Mouse (Mus musculus) cerebellum, adult 18-20 months (tissue): ENCODE results near the gene Haghl.

ENCODE experiments used
- DNase-seq, 2 experiments: peaks; one replicate each; pipeline ENCODE4 v3.0.0; 2021

Gene Haghl

DNA sequence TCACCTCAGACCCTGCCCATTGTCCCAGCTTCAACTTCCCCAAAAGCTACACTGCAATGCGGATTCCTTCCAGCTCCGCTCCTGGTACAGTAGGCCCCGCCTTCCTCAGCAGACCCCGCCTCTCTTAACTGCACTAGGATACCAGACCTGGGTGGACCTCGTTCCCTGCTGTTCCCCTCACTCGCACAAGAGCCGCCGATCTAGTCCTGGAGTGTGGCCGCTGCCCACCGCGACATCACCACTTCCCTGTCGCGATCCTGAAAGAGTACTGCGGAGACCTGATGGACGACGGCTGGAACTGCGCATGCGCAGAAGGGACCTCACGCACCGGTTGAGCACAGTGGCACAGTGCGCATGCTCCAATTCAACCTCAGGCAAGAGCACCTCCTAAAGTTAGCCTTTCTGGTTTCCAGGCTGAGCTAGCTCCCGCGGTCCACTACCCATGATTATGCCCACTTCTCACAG, at the start of gene Haghl:
Gene Haghl, minus strand, starts transcription at position 393 of the 465 bp plus-strand sequence.
- DNase-seq: peak; percentile 96 to 99

GRCm38 (mm10) chr17:25834595-25835222, 49.2 kb upstream of the Haghl start:
- peak in 1 of 2 experiments; percentile 46 for DNase-seq

GRCm38 (mm10) chr17:25833961-25834594, 48.6 kb upstream of the Haghl start:
- peak in 1 of 2 experiments; percentile 34 for DNase-seq

DNA sequence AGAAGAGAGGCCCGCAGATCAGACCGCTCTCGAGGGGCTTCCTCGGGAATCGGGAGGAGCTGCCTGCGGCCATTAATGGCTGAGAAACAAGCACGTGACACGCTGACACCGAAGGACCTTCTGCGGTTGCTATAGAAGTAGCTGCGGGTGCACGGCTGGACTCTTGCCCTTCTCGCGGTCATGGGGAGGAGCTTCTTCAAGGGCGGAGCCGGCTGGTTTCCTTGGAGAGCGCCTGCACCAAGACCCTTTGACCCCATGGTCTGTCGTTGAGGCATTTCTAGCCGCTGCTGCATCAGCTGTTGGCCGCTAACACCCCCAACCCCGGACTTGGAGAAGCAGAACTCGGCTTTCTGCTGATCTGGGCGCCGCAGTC, 47.8 kb upstream of the Haghl start, which contains the start of gene Stub1:
Gene Stub1, minus strand, starts transcription at position 114 of the 373 bp plus-strand sequence.
- DNase-seq: peak; percentile 85 to 90

- DNase-seq: peak; percentile 99
These were observed 47.2 kb upstream of the Haghl start for GRCm38 (mm10) chr17:25832436-25833290.

- DNase-seq: peak; percentile 53 to 60
These were observed 46.2 kb upstream of the Haghl start for GRCm38 (mm10) chr17:25831451-25832281.

DNA sequence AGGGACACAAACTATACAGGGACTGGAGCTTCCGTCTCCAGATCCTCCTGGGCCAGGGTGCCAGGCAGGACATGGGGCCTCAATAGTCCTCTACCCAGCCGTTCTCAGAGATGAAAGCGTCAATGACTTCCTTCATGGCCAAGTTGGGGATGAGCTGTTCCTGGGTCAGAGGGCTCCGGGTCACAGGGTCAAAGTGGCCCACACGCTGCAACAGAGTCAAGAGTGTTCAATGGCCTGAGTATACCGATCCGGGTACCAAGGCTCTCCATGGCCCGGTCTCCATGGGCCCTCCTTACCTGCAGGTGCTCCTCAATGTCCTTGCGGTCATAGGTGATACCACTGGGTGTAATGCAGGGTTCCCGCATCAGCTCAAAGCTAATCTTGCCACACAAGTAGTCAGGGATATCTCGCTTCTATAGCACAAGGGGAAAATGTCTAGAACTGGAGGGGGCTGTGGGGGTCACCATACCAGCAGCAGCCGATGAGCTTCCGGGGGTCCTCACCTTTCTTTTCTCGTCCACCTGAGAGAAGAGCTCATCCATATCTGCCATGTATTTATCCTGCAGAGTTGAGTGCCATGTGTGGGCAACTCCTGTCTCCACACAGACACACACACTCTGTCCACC, 45.4 kb upstream of the Haghl start:
- DNase-seq: no peak

DNA sequence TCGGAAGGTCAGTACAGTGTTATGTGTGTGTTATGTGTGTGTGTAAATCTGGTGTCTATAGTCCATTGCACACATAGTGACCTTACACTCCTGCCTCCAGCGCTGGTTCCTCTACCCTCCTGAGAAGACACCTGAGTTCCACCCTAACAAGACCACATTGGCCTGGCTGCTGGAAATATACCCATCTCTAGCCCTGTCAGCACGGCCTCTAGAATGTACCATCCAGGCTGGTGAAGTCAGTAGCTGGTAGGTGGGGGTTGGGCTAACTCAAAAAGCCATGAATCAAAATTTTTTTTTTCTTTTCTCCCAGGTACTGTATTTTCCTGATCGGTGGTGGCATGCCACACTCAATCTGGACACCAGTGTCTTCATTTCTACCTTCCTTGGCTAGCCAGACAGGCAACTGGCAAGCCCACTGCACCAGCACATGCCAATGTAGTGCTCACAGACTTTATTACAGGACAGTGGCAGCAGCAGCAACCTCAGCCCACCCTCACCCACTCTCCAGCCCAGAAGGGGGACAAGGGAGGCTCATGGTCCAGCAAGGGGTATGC, 44.8 kb upstream of the Haghl start:
- DNase-seq: no peak

GRCm38 (mm10) chr17:25829558-25830017, 44.1 kb upstream of the Haghl start:
- DNase-seq: peak in 1 of 2 experiments; percentile 26

GRCm38 (mm10) chr17:25828712-25829557, 43.5 kb upstream of the Haghl start, which contains the start of gene Jmjd8:
Gene Jmjd8, plus strand, starts transcription at chr17:25828867.
- peak; percentile 86 to 87 for DNase-seq

GRCm38 (mm10) chr17:25828223-25828594, 42.7 kb upstream of the Haghl start:
- DNase-seq: peak in 1 of 2 experiments; percentile 25

DNA sequence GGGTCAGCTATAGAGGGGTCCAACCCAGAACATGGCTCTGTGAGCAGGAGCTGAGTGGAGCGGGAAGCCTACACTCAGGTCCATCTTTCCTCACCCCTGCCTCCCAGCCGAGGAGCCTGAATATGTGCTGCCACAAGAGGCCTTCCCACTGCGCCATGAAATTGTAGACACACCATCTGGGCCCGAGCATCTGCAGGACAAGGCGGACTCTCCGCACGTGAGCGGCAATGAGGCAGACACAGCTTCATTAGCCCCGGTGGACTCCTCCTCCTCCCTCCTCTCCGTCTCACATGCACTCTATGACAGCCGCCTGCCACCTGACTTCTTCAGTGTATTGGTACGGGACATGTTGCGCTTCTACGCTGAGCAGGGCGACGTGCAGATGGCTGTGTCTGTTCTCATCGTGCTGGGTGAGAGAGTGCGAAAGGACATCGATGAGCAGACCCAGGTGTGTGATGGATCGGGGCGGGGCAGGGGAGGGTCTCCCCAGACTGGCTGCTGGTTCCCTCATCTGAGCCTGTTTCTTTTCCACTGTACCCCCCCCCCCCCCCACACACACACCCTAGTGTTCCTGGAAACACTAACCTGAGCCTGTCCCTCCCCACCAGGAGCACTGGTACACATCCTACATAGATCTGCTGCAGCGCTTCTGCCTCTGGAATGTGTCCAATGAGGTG, 42.2 kb upstream of the Haghl start:
- no peak for DNase-seq

GRCm38 (mm10) chr17:25827011-25827410, 41.5 kb upstream of the Haghl start:
- no peak for DNase-seq

GRCm38 (mm10) chr17:25825984-25826570, 40.6 kb upstream of the Haghl start:
- no peak for DNase-seq

DNA sequence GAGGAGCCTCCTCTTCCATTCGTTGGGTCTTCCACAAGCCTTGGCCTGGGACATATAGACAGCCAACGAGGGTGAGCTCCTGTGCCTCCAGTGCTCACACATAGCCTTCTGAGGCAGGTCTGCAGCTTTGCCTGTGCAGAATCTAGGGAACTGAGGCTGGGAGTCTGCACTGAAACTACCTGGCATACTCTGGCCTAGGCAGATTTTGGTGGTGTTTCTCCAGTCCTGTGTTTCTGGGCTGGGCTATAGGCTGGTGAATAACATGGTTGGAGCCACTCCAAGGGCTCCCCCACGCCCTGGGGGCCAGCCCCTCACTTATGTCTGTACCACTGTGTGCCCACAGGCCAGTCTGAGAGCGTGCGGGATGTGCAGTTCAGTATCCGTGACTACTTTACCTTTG, 39.8 kb upstream of the Haghl start:
- DNase-seq: peak in 1 of 2 experiments; percentile 23

DNA sequence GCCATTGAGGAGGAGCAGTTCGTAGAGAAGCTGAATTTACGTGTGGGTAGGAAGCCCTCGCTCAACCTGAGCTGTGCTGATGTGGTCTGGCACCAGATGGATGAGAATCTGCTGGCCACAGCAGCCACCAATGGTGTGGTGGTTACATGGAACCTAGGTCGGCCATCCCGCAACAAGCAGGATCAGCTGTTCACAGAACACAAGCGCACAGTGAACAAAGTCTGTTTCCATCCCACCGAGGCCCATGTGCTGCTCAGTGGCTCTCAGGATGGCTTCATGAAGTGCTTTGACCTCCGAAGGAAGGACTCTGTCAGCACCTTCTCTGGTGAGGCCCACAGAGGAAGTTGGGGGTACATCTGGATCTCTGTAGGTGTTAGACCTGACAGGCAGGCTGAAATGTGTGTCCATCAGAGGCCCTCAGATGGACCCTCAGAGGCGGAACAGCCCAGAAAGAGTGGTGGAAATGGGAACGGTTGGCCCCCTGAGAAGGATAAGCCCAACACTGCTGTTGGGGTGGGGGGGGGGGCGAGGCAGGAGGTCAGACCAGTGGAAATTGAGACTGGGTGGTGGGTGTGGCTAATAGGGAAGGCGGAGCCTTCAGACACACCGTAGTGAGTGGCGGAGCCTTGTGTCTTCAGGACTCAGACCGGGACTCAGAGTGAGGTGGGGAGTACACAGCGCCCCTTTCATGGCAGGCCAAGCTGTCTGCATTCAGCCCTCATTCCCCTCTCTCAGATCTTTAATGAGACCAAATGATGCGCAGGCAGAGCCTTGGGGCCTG, 39.1 kb upstream of the Haghl start:
- DNase-seq: no peak

DNA sequence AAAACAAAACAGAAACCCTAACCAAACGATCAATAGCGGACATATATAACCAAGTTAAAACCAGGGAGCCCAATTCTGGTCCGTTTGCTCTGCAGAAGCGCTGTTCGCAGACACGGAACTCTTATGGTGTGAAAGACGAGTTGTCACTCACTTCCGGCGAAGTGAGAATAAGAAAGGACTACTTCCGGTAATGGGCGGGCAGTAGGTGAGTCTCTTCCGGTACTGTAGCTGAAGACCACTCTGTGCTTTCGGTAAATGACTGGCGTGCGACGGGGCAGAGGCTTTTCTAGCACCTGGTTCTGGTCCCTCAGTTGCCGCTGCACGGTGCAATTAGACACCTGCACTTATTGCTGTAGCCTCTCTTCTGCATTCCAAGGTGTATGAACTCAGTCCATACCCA, 38.0 kb upstream of the Haghl start, which contains the start of gene Wdr24:
Gene Wdr24, plus strand, starts transcription at position 176 of the 400 bp plus-strand sequence.
- DNase-seq: peak; percentile 75 to 84
